Mouse (Mus musculus) thymus, adult 18-20 months (tissue): ENCODE measurements around the gene Rps12-ps3.

Experiments used
- DNase-seq, 2 experiments: peaks; one replicate each; pipeline ENCODE4 v3.0.0; 2022; ENCODE audit warnings: mixed read lengths in 2 of 2

The Rps12-ps3 gene

GRCm38 (mm10) chr19:59351151-59351889 lies 29.2 kb downstream of the Rps12-ps3 start:
- no peak for DNase-seq

- no peak for DNase-seq
These were observed 30.7 kb downstream of the Rps12-ps3 start for GRCm38 (mm10) chr19:59352760-59353159.

DNA sequence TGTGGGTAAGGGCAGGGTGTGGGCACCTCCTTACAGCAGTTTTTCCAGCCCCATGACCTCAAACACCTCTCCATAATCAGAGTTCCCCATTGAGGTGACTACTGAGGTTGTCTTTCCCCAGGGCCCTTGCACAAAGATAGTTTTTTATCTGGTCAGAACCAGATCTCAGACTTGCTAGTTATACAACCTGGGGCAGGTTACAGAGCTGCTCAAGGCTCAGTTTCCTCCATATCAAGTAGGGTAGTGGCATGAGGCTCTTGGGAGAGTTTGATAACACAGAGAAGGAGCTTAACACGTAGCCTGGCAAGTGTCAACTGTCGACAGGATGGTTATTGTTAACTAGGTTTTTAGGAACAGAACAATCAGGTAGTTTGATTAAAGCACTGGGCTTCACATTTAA lies 32.8 kb downstream of the Rps12-ps3 start:
- DNase-seq, result no peak

DNA sequence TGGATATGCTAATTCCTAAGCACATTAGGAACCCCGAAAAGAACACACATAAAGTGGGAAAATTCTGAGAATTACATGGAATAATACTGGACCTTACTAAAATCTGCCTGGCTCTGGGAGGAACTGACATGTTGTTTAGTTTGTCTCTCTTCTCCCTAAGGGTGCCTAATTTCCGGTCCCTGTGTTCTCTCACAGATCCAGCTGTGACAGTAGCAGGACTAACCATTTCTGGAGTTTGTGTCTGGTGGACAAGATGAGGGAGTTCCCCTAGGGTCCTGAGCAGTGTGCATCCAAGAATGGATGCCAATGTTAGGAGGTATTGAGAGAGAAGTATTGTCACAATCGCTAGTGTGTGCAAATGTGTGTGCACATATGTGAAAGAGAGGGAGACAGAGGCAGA lies 34.3 kb downstream of the Rps12-ps3 start:
- no peak for DNase-seq

DNA sequence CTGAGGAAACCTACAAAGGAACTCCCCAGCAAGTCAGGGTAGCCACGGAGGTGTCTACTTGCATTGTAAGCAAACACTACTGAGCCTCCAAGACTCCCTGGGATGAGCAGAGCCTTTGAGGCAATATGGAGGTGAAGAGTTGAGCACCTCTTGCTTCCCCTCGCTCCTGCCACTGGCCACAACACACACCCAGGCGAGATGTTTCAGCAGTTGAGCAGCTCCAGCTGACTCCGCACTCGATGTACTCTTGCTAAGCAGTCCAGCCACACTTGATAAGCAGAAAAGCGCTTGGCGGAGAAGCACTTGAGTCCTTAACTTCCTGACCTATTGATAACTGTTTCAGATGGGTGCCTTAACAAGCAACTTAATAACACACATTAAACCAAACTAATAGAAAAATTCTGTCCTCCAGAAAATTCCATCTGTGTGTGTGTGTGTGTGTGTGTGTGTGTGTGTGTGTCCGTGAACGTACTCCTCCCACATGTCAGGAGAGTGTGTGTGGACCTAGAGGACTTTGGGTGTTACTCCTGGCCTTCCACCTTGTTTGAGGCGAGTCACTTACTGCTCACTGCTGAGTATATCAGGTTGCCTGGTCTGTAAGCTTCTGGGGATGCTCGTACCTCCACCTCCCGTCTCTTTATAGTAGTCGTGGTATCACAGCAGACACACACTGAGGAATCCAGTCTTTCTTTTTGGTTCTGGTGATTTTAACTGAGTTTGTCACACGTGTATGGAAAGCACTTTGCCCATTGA lies 34.9 kb downstream of the Rps12-ps3 start:
- no peak for DNase-seq

GRCm38 (mm10) chr19:59357878-59358277 lies 35.8 kb downstream of the Rps12-ps3 start:
- no peak for DNase-seq

DNA sequence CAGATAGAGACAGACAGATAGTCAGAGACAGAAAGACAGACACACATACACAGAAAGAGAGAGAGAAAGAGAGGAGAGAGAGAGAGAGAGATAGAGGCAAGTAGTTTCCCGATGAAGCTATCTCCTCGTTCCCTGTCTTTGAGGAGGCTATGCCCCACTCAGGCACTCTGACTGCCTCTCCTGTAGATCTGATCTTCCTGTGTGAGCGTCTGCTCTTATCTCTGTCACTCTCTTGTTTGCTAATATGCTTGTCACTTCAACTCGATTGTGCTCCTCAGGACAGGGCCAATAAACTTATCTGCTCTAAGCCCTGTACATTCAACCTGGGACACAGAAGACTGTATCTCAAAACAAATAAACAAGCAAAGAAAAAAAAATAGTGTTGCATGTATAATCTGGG lies 37.1 kb downstream of the Rps12-ps3 start:
- DNase-seq, result no peak

DNA sequence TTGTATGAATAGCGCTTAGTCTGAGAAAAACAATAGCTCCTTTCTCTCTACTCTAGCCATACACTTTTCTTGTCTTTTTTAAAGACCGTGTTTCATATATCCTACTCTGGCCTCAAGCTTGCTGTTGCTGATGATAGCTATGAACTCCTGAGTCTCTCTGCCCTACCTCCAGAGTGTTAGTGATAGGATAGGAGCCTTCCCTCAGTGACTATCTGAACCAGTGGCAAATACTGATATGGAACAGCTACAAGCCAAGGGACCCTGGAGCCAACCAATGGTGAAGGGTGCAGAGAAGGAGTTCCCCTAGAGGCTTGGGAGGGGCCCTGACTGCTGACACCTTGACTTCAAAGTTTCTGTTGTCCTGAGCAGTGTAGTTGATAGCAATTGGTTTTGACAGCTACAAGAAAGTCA lies 38.4 kb downstream of the Rps12-ps3 start:
- DNase-seq, result no peak

GRCm38 (mm10) chr19:59362646-59363045 lies 40.6 kb downstream of the Rps12-ps3 start:
- no peak for DNase-seq

- DNase-seq, result no peak
These were observed 41.6 kb downstream of the Rps12-ps3 start for GRCm38 (mm10) chr19:59363666-59364065.

DNA sequence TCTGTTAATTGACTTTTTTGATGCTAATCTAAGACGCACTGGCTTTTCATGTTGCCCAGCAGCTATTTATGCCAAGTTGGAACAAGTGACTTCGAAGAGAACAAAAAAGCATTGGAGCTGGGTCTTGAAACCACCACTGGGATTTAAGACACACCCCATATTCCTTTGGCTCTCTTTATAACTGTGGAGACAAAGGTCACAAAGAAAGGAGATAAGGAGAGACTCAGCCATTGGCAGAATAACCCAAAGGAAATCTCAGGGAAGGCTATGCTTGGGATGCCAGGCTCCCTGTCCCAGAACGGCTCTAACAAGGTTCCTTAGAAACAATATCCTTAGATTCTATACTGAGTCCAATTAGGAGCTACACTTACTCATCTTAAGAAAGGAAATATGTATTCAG lies 44.6 kb downstream of the Rps12-ps3 start:
- no peak for DNase-seq

- no peak for DNase-seq
These were observed 45.8 kb downstream of the Rps12-ps3 start for GRCm38 (mm10) chr19:59367892-59368291.

GRCm38 (mm10) chr19:59371016-59371415 lies 48.9 kb downstream of the Rps12-ps3 start:
- no peak for DNase-seq
